Mouse (Mus musculus): ENCODE data around the gene Galr2. TPM values are rescaled to one million over a fixed set of nuclear protein-coding genes. Genes with fewer than 3 reads are reported as not detected.
A peak's percentile ranks its signal among the peaks of the same experiment; 100 is the strongest.

Gene Galr2
- total RNA-seq, 2 experiments from 2014 or later = not detected

DNA sequence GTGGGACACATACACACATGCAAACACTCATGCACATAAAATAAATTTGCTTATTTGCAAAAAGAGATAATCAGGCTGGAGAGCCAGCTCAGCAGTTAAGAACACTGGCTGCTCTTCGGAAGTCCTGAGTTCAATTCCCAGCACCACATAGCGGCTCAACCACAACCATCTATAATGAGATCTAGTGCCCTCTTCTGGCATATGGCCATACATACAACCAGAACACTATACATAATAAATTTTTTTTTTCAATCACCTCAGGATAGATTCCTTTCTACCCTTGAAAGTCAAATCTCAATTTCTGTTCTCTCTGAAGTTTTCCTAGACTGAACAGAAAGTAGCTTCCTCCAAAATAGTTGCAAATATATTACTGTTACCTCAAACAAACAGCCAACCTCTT lies 24.7 kb downstream of the Galr2 start:
- no peak overlapping the region for H3K27ac ChIP-seq
- TF ChIP-seq CTCF (conservative IDR thresholded peaks at IDR 0.05) = peak; percentile 23; the same call in 1 of the 2 replicates
- H3K4me3 ChIP-seq = peak overlapping the region; percentile 92; the same call in 1 of the 2 replicates
- DNase-seq (ENCODE audit: low spot score in 2 of 2) = no peak

DNA sequence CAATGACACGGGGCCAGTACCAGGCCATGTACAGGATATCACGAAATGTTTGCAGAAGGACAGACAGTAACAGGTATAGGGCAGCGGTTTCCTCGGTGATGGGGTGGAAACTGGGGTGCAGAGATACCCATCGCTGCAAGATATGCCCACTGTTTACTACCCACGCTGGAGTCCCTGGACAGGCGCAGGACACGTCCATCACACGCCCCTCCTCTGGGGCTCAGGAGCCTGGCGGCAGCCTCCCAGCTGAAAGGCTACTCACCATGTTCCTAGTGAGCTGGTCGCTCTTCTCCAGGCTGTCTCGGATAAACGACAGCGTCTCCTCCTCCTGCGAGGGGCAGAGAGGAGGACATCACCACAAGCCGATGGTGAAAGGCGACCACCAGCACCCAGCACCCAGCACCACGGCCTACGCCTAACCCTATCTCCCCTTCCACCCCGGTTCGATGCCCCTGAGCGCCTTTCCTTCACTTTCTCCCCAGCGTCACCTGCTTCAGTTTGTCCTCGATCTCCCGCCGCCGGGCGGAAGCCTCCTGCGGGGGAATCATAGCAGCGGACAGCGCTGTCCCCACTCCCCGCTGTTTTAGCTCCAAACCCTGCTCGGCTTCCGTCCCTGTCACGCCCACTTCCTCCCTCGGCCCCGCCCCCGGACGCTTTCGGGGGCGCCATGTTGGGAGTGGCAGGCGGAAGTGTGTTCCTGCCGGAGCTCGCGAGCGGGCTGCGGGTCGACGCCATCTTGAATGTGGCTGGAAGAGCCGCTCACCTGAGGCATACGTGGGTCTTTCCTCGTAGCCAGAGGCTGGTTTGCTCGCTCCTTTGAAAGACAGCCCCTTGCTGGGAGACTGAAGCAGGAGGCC lies 25.6 kb downstream of the Galr2 start:
- no peak for TF ChIP-seq CTCF (conservative IDR thresholded peaks at IDR 0.05)
- peak overlapping the region; percentile 92 for H3K4me3 ChIP-seq
- peak overlapping the region; percentile 93 for H3K27ac ChIP-seq
- peak; percentile 88 to 90 for DNase-seq (ENCODE audit: low spot score in 2 of 2)

DNA sequence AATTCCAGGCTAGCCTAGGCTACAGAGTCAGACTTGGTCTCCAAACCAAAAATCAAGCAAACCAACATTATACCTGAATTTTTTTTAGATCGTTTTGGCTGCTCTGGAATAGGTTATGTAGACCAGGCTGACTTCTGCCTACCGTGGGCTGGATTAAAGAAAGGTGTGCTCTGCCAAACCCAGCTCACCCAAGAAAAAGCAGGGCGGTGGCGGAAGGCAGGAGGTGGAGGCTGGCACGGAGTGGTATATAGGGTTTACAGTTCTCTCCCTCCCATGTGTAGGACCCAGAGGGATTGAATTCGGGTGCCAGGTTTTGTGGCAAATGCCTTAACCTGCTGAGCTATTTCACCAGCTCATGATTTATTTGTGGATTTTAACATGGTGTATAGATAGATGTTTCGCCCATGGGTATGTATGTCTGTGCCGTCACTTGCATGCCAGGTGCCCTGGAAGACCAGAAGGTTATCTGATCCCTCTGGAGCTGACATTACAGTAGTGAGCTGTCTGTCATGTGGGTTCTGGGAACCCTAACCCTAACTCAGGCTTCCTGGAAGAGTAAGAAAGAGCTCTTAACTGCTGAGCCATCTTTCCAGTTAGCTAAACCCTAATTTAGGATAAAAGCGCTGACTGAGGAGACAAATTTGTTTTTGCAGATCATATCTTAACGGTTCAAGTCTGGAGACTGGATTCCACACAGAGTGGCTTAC lies 26.4 kb downstream of the Galr2 start, which contains the start of gene Exoc7:
Gene Exoc7 (minus strand): TSS at position 215 of the 707 bp plus-strand sequence.
- no peak for TF ChIP-seq CTCF (conservative IDR thresholded peaks at IDR 0.05)
- no peak for DNase-seq (ENCODE audit: low spot score in 2 of 2)
- peak within 1 kb of the TSS; percentile 92 for H3K4me3 ChIP-seq
- peak within 1 kb of the TSS; percentile 93 for H3K27ac ChIP-seq

GRCm38 (mm10) chr11:116307762-116308531 lies 27.2 kb downstream of the Galr2 start:
- TF ChIP-seq CTCF (conservative IDR thresholded peaks at IDR 0.05) = no peak
- DNase-seq (ENCODE audit: low spot score in 2 of 2) = no peak

GRCm38 (mm10) chr11:116309601-116310000 lies 28.9 kb downstream of the Galr2 start:
- H3K27ac ChIP-seq = no peak overlapping the region
- no peak overlapping the region for H3K4me3 ChIP-seq
- no peak for DNase-seq (ENCODE audit: low spot score in 2 of 2)
- TF ChIP-seq CTCF (conservative IDR thresholded peaks at IDR 0.05) = no peak

More at GRCm38 (mm10) chr11:116307762-116308531, 27.2 kb downstream of the Galr2 start:
- H3K4me3 ChIP-seq = no peak overlapping the region
- no peak overlapping the region for H3K27ac ChIP-seq

GRCm38 (mm10) chr11:116311169-116311568 lies 30.4 kb downstream of the Galr2 start:
- Histone ChIP-seq H3K4me3 (no peak overlapping the region), H3K27ac (no peak overlapping the region)
- DNase-seq (ENCODE audit: low spot score in 2 of 2) = no peak
- no peak for TF ChIP-seq CTCF (conservative IDR thresholded peaks at IDR 0.05)

DNA sequence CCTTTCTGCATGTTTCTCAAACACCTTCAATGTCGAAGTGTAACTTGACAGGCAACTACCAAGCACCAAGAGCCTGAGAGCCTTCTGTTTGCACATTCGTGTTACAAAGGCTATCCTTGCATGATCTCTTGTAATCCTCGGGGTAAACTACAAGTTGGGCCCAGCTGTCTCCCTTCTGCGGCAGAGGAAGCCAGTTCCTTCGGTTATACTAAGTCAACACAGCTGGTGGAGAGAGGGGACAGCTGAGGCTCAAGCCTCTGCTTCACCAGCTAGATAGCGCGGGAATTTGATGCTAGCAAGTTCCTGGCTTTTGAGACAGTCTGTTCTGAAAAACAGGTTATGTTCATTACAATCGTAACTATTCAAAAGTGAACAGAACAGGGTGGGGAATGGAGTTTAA lies 31.6 kb downstream of the Galr2 start:
- no peak for DNase-seq (ENCODE audit: low spot score in 2 of 2)
- Histone ChIP-seq H3K27ac (no peak overlapping the region), H3K4me3 (no peak overlapping the region)
- no peak for TF ChIP-seq CTCF (conservative IDR thresholded peaks at IDR 0.05)

- Histone ChIP-seq H3K4me3 (peak overlapping the region; percentile 49), H3K27ac (peak overlapping the region; percentile 4; the same call in 1 of the 2 replicates)
- peak; percentile 99 for TF ChIP-seq CTCF (conservative IDR thresholded peaks at IDR 0.05)
- DNase-seq (ENCODE audit: low spot score in 2 of 2) = peak; percentile 64 to 94
Observed at GRCm38 (mm10) chr11:116318719-116319659, 38.2 kb downstream of the Galr2 start.

DNA sequence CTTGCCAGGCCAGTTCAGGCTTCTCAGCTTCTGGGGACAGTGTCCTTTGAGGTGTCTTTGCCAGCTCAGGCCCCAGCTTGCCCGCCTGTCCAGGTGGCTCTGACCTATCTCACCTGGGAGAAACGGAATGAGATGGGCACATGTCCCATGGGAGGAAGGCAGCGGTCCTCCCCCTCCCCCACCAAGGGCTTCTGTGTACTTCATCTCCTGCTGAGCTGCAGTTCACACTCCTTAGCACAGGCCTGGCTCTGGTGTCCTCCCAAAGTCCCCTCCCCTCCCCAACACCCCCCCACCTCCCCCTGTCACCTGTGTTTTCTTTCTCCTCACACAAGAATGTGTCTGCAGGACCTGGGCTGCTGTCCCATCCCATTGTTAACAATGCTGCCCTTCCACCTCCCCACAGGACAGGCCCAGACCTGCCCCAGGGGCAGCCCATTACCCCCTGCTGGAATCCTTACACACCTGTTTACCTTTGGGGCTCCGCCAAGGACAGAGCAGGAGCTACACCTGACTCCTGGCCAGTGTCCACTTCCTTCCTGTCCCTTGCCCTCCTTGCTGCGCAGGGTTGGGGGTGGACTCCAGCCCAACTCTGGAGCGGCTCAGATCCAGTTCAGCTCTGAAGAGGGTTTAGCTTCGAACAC lies 46.3 kb downstream of the Galr2 start:
- H3K27ac ChIP-seq = no peak overlapping the region
- TF ChIP-seq CTCF (conservative IDR thresholded peaks at IDR 0.05) = no peak
- no peak overlapping the region for H3K4me3 ChIP-seq
- no peak for DNase-seq (ENCODE audit: low spot score in 2 of 2)

DNA sequence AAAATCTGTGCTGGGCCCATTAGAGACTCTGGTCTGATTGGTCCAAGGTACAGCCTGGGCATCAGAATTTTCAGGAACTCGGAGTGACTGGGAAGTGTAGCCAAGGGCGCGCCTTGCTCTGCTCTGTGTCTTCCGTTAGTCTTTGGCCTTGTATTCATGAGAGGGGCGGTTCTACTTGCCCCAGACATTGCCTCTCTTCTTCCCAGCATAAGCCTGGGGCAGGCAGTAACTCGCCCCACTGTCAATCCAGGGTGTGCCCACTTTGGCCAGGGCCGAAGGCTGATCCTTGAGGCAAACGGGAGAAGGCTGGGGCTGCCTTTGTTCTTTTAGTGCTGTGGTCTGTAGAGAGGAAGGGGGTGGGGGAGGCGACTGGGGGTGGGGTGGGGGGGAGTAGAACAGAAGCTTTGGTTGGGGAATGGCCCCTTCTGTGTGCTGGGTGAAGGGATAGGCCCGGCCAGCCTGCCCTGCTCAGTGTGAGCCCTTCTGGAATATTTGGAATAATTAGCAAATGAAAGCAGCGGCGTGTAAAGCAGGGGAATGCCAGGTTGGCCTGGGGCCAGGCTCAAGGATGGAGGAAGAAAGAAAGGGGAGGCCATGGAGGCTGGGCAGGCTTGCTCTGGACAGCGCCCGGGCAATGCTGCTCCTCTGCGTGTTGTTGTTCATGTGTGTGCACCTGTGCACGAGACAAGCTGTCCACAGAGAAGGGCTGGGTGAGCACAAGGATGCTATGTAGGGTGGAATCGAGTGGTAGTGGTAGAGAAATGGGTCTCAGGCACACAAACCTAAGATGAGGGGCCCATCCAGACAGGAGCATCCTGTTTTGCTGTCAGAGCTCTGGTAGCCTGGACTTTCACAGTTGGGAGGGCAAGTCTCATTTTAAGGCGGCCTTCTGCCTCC lies 48.8 kb downstream of the Galr2 start:
- Histone ChIP-seq H3K27ac (peak overlapping the region; percentile 79), H3K4me3 (no peak overlapping the region)
- peak in 1 of 2 experiments; percentile 20 for DNase-seq (ENCODE audit: low spot score in 2 of 2)
- no peak for TF ChIP-seq CTCF (conservative IDR thresholded peaks at IDR 0.05)

Measured in layer of hippocampus, adult 2 months (tissue).